Mouse (Mus musculus) heart, postnatal 0 days (tissue): Measurements from ENCODE around the gene Cars.

ENCODE experiments used
- CTCF ChIP-seq: IDR thresholded peaks from 2 replicates; pipeline ENCODE4 v1.5.1; 2016; ENCODE audit warnings: antibody characterized with exemption, control low read depth, low read depth
- EP300 ChIP-seq: IDR thresholded peaks from 2 replicates; pipeline ENCODE4 v1.6.1; 2016; ENCODE audit warnings: antibody characterized with exemption, low read depth

GRCm38 (mm10) chr7:143557616-143558015, 42.3 kb downstream of the Cars start:
- TF ChIP-seq CTCF (no peak), EP300 (no peak)
